Mouse (Mus musculus) midbrain, embryonic 13.5 days (tissue): ENCODE measurements around the gene Cpt2. TPM values are rescaled to one million over a fixed set of nuclear protein-coding genes. Genes with fewer than 3 reads are reported as not detected.

Experiments used
- ATAC-seq: fragments of 200-750 bp; cut with Nextera tagmentation; 2 replicates; pipeline ENCODE4 v1.8.0; 2017; ENCODE audit warnings: mild to moderate bottlenecking, moderate TSS enrichment, moderate library complexity
- H3K27ac ChIP-seq: fragments of 300-500 bp; sonication (generic); 2 replicates; pipeline ENCODE4 v1.5.1; 2015; ENCODE audit warnings: inconsistent platforms, mild to moderate bottlenecking, moderate library complexity
- H3K27me3 ChIP-seq: fragments of 300-500 bp; sonication (generic); 2 replicates; pipeline ENCODE4 v1.6.1; 2015; ENCODE audit warnings: mild to moderate bottlenecking, inconsistent platforms
- H3K36me3 ChIP-seq: fragments of 300-500 bp; sonication (generic); 2 replicates; pipeline ENCODE4 v1.6.1; 2015; ENCODE audit warnings: mild to moderate bottlenecking, inconsistent platforms
- H3K4me1 ChIP-seq: fragments of 300-500 bp; sonication (generic); replicated peaks from 2 replicates; pipeline ENCODE4 v1.6.1; 2015; ENCODE audit warnings: inconsistent platforms
- H3K4me2 ChIP-seq: fragments of 300-500 bp; sonication (generic); replicated peaks from 2 replicates; pipeline ENCODE4 v1.6.1; 2015; ENCODE audit warnings: moderate library complexity, mild to moderate bottlenecking, inconsistent platforms
- H3K4me3 ChIP-seq: fragments of 300-500 bp; sonication (generic); replicated peaks from 2 replicates; pipeline ENCODE4 v1.5.1; 2015; ENCODE audit warnings: mild to moderate bottlenecking, inconsistent platforms
- H3K9ac ChIP-seq: fragments of 300-500 bp; sonication (generic); replicated peaks from 2 replicates; pipeline ENCODE4 v1.6.1; 2015; ENCODE audit warnings: mild to moderate bottlenecking, inconsistent platforms
- H3K9me3 ChIP-seq: fragments of 300-500 bp; sonication (generic); 2 replicates; pipeline ENCODE4 v1.6.1; 2016; ENCODE audit warnings: mild to moderate bottlenecking, inconsistent platforms
- WGBS: fragments of 180-500 bp; shearing (Covaris S2); methylation state at CpG from one replicate; pipeline ENCODE4 v1.1.7; 2015; 5-methylcytosine and 5-hydroxymethylcytosine counted together
- polyA plus RNA-seq: library from polyadenylated mRNA; unstranded; fragments of >200 nt; fragmentation: Nextera tagmentation; extraction: Ambion mirVana; gene quantifications from 2 replicates; pipeline ENCODE4 v1.2.1, GENCODE M21; 2015

Cpt2 gene
- polyA plus RNA-seq, 1 experiment from 2014 or later = 21.6 TPM

DNA sequence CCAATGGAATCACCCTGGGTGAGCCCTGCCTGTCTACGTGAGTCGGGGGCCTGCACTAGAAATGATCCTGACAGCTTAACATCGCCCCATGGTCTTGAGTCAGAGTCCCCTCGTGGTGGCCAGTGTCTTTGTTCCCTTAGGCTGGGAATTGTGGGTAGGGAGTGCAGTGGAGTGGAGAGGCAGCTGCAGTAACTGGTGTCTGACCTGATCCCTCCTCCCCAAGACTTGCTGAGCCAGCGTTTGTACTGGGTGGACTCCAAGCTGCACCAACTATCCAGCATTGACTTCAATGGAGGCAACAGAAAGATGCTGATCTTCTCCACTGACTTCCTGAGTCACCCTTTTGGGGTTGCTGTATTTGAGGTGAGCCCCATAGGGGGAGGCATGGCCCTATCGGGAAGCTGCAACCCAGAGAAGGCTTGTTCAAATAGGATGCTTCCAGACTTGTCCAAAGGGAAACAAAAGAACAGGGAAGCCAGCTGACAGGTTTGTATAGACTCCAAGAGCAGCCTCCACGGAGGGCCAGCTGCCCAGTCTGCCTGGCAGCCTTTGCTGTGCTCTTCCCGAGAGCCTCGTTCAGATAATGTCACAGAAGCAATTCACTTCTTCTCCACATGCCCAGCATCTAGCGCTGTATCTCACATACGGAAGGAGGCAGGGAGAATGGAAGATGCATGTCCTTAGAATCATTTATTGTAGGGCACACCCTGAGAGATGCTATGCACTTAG is 66.3 kb downstream of the Cpt2 start:
- H3K4me1 ChIP-seq = no peaks in the 10 kb centered on the region
- H3K4me2 ChIP-seq = no peak overlapping the region
- ATAC-seq = no peak
- H3K4me3 ChIP-seq = no peak overlapping the region
- H3K36me3 ChIP-seq = peaks cover 94% of the 10 kb centered on the region
- no peaks in the 10 kb centered on the region for H3K9me3 ChIP-seq
- H3K27ac ChIP-seq = no peak overlapping the region
- H3K9ac ChIP-seq = no peak overlapping the region
- H3K27me3 ChIP-seq = no peaks in the 10 kb centered on the region
- 72% methylated on average over 11 of the region's 11 CpGs for WGBS

Other genes with a start within 250 kb of the Cpt2 start
- 79.2 and 91.8 TPM in 2 replicates for gene Dmrtb1, start 239.4 kb downstream of the Cpt2 start, polyA plus RNA-seq
- gene Lrp8, start 121.3 kb downstream of the Cpt2 start, polyA plus RNA-seq = 39.2 and 50.0 TPM in 2 replicates
- 167 and 169 TPM in 2 replicates for gene Magoh, start 43.9 kb downstream of the Cpt2 start, polyA plus RNA-seq
- gene 0610037L13Rik, start 33.8 kb downstream of the Cpt2 start, polyA plus RNA-seq = 106 and 108 TPM in 2 replicates
- gene Slc1a7, start 44.7 kb upstream of the Cpt2 start, polyA plus RNA-seq = not detected in 2 replicates
- 0.07 TPM in 1 of 2 replicates, not detected in the other for gene Podn, start 172.8 kb upstream of the Cpt2 start, polyA plus RNA-seq
- gene Scp2, start 221.4 kb upstream of the Cpt2 start, polyA plus RNA-seq = 222 and 228 TPM in 2 replicates
- 6.6 and 6.7 TPM in 2 replicates for gene Echdc2, start 241.8 kb upstream of the Cpt2 start, polyA plus RNA-seq